Mouse (Mus musculus) stomach, postnatal 0 days (tissue): ENCODE measurements at regions not wholly inside any gene's neighbourhood (a gene's known extent, or its start where the extent isn't known, plus 50 kb on each side); places are given as distances from the start of the nearest gene placed in this dataset.

Experiments used
- CTCF ChIP-seq: IDR thresholded peaks from 2 replicates; pipeline ENCODE4 v1.5.1; 2016; ENCODE audit warnings: antibody characterized with exemption, low read depth, mild to moderate bottlenecking, moderate library complexity
- EP300 ChIP-seq: optimal IDR thresholded peaks from 2 replicates; pipeline ENCODE3; 2016; ENCODE audit warnings: antibody characterized with exemption

- no peak for TF ChIP-seq CTCF
- TF ChIP-seq EP300: no peak
Measured at GRCm38 (mm10) chr1:51584925-51585424, 106.8 kb upstream of the Nabp1 start.
